Mouse (Mus musculus): ENCODE data around the gene 4833427G06Rik.

DNA sequence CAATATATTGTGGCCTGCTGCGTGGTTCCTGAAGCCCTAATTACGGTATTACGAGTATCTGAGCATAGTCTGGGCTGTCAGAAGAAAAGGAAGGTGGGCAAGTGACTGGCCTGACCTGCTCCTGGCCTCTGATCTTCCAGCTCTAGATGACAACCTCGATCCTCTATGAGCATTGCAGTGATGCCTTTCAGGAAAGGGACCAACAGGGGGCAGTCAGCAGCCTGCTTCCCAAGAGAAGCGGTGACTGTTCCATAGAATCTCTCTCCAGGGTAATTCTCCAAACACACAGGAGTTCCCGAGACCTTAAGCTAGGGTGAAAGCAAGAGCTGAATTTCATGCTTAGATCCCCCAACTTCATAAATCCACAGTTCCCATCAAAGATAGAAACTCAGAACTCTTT lies 42.3 kb upstream of the 4833427G06Rik start:
- TF ChIP-seq CTCF (IDR thresholded peaks at IDR 0.05; ENCODE audit: low read depth, low read length): no peak
- TF ChIP-seq POLR2A (IDR thresholded peaks at IDR 0.05; ENCODE audit: extremely low read depth, insufficient read depth, low read length): no peak
